Mouse (Mus musculus) frontal cortex, adult 2 months (tissue): ENCODE results near the gene Ttc23l. TPM values are rescaled to one million over a fixed set of nuclear protein-coding genes. Genes with fewer than 3 reads are reported as not detected.

Experiments
- polyA plus RNA-seq: library from polyadenylated mRNA; depleted of rRNA; stranded (reverse); fragments of >200 nt; gene quantifications from 2 replicates; pipeline ENCODE4 v1.2.3, GENCODE M21; 2012; rRNA removed

Gene Ttc23l
- polyA plus RNA-seq, 1 experiment: not detected

Other genes starting within 250 kb of the Ttc23l start
- not detected in 2 replicates for gene Gm21973, start 233.3 kb downstream of the Ttc23l start, polyA plus RNA-seq
- gene Agxt2, start 200.1 kb downstream of the Ttc23l start, polyA plus RNA-seq: not detected in 2 replicates
- gene Dnajc21, start 88.2 kb downstream of the Ttc23l start, polyA plus RNA-seq: 15.9 and 17.7 TPM in 2 replicates
- gene Brix1, start 72.7 kb downstream of the Ttc23l start, polyA plus RNA-seq: 15.1 and 16.4 TPM in 2 replicates
- 12.6 and 14.1 TPM in 2 replicates for gene Rad1, start 72.7 kb downstream of the Ttc23l start, polyA plus RNA-seq
- gene Rai14, start 156.0 kb upstream of the Ttc23l start, polyA plus RNA-seq: 10.2 and 10.4 TPM in 2 replicates